Mouse (Mus musculus): ENCODE data around the gene Zfp398. TPM values are rescaled to one million over a fixed set of nuclear protein-coding genes. Genes with fewer than 3 reads are reported as not detected.
"Not testable (repeated sequence)": the region's sequence is repeated elsewhere in the genome, so short reads cannot be mapped to it uniquely, and the experiment has no call there.

Zfp398 gene
- total RNA-seq, 4 experiments from 2014 or later: 5.2 to 6.9 (median 6.2) TPM

GRCm38 (mm10) chr6:47824241-47824640, 11.2 kb upstream of the Zfp398 start:
- no peak for DNase-seq (ENCODE audit: low spot score in 2 of 2)

GRCm38 (mm10) chr6:47827462-47827861, 8.0 kb upstream of the Zfp398 start:
- DNase-seq (ENCODE audit: low spot score in 2 of 2): no peak

GRCm38 (mm10) chr6:47828950-47829349, 6.5 kb upstream of the Zfp398 start:
- DNase-seq (ENCODE audit: low spot score in 2 of 2): no peak

GRCm38 (mm10) chr6:47830104-47831078, 5.1 kb upstream of the Zfp398 start, which contains the start of gene Zfp786:
TSS of gene Zfp786 (minus strand) at chr6:47830867.
- DNase-seq (ENCODE audit: low spot score in 2 of 2): peak; percentile 78 to 86

- DNase-seq (ENCODE audit: low spot score in 2 of 2): no peak
Observed at GRCm38 (mm10) chr6:47832220-47832619, 3.2 kb upstream of the Zfp398 start.

GRCm38 (mm10) chr6:47835984-47836521, 592 bp downstream of the Zfp398 start:
- DNase-seq (ENCODE audit: low spot score in 2 of 2): peak; percentile 17 to 19

GRCm38 (mm10) chr6:47837630-47838029, 2.2 kb downstream of the Zfp398 start:
- DNase-seq (ENCODE audit: low spot score in 2 of 2): no peak

- DNase-seq (ENCODE audit: low spot score in 2 of 2): no peak
Observed at GRCm38 (mm10) chr6:47841077-47841476, 5.6 kb downstream of the Zfp398 start.

GRCm38 (mm10) chr6:47841831-47842230, 6.4 kb downstream of the Zfp398 start:
- DNase-seq (ENCODE audit: low spot score in 2 of 2): no peak

GRCm38 (mm10) chr6:47842337-47842736, 6.9 kb downstream of the Zfp398 start:
- no peak for DNase-seq (ENCODE audit: low spot score in 2 of 2)

GRCm38 (mm10) chr6:47845779-47846178, 10.3 kb downstream of the Zfp398 start:
- DNase-seq (ENCODE audit: low spot score in 2 of 2): no peak

GRCm38 (mm10) chr6:47857241-47857640, 21.8 kb downstream of the Zfp398 start:
- no peak for DNase-seq (ENCODE audit: low spot score in 2 of 2)

- DNase-seq (ENCODE audit: low spot score in 2 of 2): not testable (repeated sequence)
Observed at GRCm38 (mm10) chr6:47857729-47858128, 22.3 kb downstream of the Zfp398 start.

GRCm38 (mm10) chr6:47872266-47872665, 36.8 kb downstream of the Zfp398 start:
- DNase-seq (ENCODE audit: low spot score in 2 of 2): no peak

- no peak for DNase-seq (ENCODE audit: low spot score in 2 of 2)
Observed at GRCm38 (mm10) chr6:47877058-47877457, 41.6 kb downstream of the Zfp398 start, which contains the start of gene Zfp282. TSS of gene Zfp282 (plus strand) at chr6:47877204.

GRCm38 (mm10) chr6:47877461-47878132, 42.1 kb downstream of the Zfp398 start:
- peak; percentile 83 to 87 for DNase-seq (ENCODE audit: low spot score in 2 of 2)

- DNase-seq (ENCODE audit: low spot score in 2 of 2): no peak
Observed at GRCm38 (mm10) chr6:47878133-47878514, 42.7 kb downstream of the Zfp398 start.

GRCm38 (mm10) chr6:47878593-47878992, 43.1 kb downstream of the Zfp398 start:
- no peak for DNase-seq (ENCODE audit: low spot score in 2 of 2)

GRCm38 (mm10) chr6:47879049-47879716, 43.7 kb downstream of the Zfp398 start:
- DNase-seq (ENCODE audit: low spot score in 2 of 2): no peak

GRCm38 (mm10) chr6:47880166-47880565, 44.7 kb downstream of the Zfp398 start:
- no peak for DNase-seq (ENCODE audit: low spot score in 2 of 2)

GRCm38 (mm10) chr6:47888812-47889383, 53.4 kb downstream of the Zfp398 start:
- no peak for DNase-seq (ENCODE audit: low spot score in 2 of 2)
